Mouse (Mus musculus): ENCODE data around the gene Dmrtb1. TPM values are rescaled to one million over a fixed set of nuclear protein-coding genes. Genes with fewer than 3 reads are reported as not detected.

The Dmrtb1 gene
- total RNA-seq (2023) = not detected

GRCm38 (mm10) chr4:107684130-107684529 is at the start of gene Dmrtb1:
Dmrtb1 (minus strand) TSS chr4:107684230.

Other genes with a start within 250 kb of the Dmrtb1 start
- gene Glis1, start 249.6 kb downstream of the Dmrtb1 start, total RNA-seq (2023) = 1.2 TPM
- 11.5 TPM for gene Lrp8, start 118.0 kb upstream of the Dmrtb1 start, total RNA-seq (2023)
- gene Magoh, start 195.5 kb upstream of the Dmrtb1 start, total RNA-seq (2023) = 98.0 TPM
- 42.7 TPM for gene 0610037L13Rik, start 205.6 kb upstream of the Dmrtb1 start, total RNA-seq (2023)
- gene Cpt2, start 239.4 kb upstream of the Dmrtb1 start, total RNA-seq (2023) = 7.5 TPM